Mouse (Mus musculus) erythroblast, embryonic 14.5 days (primary cell): ENCODE data around the gene Slc19a2. TPM values are rescaled to one million over a fixed set of nuclear protein-coding genes. Genes with fewer than 3 reads are reported as not detected.

ENCODE experiments used
- H3K27me3 ChIP-seq: 2 replicates; pipeline ENCODE4 v1.6.1; 2012; ENCODE audit warnings: inconsistent platforms; ENCODE audit not compliant: control insufficient read depth
- H3K36me3 ChIP-seq: 2 replicates; pipeline ENCODE4 v1.6.1; 2012; ENCODE audit warnings: mild to moderate bottlenecking, inconsistent platforms; ENCODE audit not compliant: control insufficient read depth
- H3K4me1 ChIP-seq: 2 replicates; pipeline ENCODE4 v1.6.1; 2012; ENCODE audit warnings: inconsistent platforms; ENCODE audit not compliant: control insufficient read depth
- H3K4me3 ChIP-seq: replicated peaks from 2 replicates; pipeline ENCODE3; 2012; ENCODE audit warnings: moderate library complexity, mild to moderate bottlenecking, inconsistent platforms
- H3K9me3 ChIP-seq: 2 replicates; pipeline ENCODE4 v1.6.1; 2012; ENCODE audit warnings: low read length, inconsistent platforms, mixed read lengths; ENCODE audit not compliant: control insufficient read depth
- GATA1 ChIP-seq: IDR thresholded peaks from 2 replicates; pipeline ENCODE4 v1.6.1; 2012; ENCODE audit warnings: low read length, inconsistent platforms, mixed read lengths
- TAL1 ChIP-seq: IDR thresholded peaks from 3 replicates; pipeline ENCODE4 v1.6.1; 2012; ENCODE audit warnings: low read length, inconsistent platforms, mixed read lengths
- polyA plus RNA-seq: library from polyadenylated mRNA; stranded (reverse); fragments of >175 nt; gene quantifications from 2 replicates; pipeline ENCODE4 v1.2.3, GENCODE M21; 2012

The Slc19a2 gene
- polyA plus RNA-seq, 1 experiment = 0.36 TPM

DNA sequence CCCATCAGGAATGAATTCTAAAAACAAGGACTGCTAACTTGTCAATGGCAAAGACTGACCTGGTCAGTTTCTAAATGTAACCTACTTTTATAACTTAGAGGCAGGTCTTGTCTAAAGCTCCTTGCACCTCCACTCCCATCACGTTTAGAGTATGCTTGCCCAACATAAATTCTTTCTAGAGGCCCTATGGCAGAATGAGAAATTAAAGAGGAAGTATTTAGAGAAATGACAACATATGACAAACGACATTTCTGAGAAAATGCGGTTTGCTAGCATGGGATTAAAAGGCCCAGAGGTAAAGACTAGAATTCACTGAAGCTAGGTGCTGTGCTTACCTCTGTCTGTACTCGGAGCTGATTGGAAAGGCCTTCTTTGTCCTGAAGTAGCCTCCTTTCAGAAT is 53.1 kb downstream of the Slc19a2 start:
- Histone ChIP-seq H3K4me3 (no peak overlapping the region), H3K27me3 (no peaks in the 10 kb centered on the region), H3K4me1 (peaks cover 17% of the 10 kb centered on the region), H3K9me3 (no peaks in the 10 kb centered on the region), H3K36me3 (peaks cover 63% of the 10 kb centered on the region)
- no peak for TF ChIP-seq TAL1
- TF ChIP-seq GATA1 = no peak

DNA sequence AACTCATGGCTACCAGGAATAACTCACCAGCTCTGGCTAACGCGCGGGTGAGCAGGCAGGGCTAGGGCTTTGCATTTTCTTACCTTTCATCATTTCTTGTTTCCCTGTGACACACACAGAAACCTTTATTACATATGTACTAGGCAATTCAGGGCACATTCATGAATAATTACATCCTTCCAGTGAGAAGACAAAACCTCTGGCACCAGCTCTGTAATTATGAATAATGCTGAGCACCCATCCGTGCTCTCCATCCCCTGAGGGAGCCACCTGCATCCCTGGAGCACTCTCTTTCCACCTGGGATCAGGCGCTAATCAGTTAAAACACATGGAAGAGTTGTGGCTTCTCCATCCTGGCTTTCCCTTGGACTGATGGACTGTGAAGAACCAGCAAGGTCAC is 55.0 kb downstream of the Slc19a2 start, which contains the start of gene Nme7:
TSS of gene Nme7 (plus strand) at position 301 of the 400 bp plus-strand sequence.
- Histone ChIP-seq H3K36me3 (peaks cover 48% of the 10 kb centered on the region), H3K27me3 (no peaks in the 10 kb centered on the region), H3K4me1 (peaks cover 28% of the 10 kb centered on the region), H3K4me3 (no peak within 1 kb of the TSS), H3K9me3 (no peaks in the 10 kb centered on the region)
- TF ChIP-seq GATA1 (no peak), TAL1 (no peak)

DNA sequence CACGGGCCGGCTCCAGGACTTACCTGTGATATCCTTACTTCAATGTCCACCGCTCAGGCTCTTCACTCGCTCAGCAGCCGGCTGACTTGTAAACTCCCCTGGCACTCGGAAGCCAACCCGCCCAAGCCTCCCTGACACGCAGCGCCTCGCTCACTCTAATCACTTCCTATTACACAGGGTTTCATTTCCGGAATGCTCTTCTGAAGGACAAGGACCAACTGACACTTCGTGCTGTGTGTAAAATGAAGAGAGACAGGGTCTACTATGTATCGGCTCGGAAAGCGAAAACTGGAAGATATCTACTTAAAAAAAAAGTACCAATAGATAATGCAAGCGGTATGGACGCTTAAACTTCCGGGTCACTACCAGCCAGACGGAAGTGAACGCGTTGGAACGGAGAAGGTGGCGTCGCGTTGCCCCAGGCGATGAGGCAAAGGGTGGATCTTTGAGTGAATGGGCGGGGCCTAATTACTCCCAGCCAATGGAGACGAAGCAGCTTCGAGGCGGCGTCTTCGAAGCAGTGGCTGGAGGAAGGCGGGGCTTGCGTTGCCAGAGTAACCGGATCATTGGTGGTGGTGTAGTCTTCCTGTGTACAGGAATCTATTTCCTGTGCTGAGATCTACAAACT is 58.4 kb downstream of the Slc19a2 start, which contains the start of gene Blzf1:
TSS of gene Blzf1 (minus strand) at position 366 of the 628 bp plus-strand sequence.
- Histone ChIP-seq H3K4me3 (peak within 1 kb of the TSS; percentile 76), H3K27me3 (no peaks in the 10 kb centered on the region), H3K9me3 (no peaks in the 10 kb centered on the region), H3K4me1 (peaks cover 30% of the 10 kb centered on the region), H3K36me3 (peaks cover 19% of the 10 kb centered on the region)
- no peak for TF ChIP-seq TAL1
- TF ChIP-seq GATA1 = no peak

DNA sequence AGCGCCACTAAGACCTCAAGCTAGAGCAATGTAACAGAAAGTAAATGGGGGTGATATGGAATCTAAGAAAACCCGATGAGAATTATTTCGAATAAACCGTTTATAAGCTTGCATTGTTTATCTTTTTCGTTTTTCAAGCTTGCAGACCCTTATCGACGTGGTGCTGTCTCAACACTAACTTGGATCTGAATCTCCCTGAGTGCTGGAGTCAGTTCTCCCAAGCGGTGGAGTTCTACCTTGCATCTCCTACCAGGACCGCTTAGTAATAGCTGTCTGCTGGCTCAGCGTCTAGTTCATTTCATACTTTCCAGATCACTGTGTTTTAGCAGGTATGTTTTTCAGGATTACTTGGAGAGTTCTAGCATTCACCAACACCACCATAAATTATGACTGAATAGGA is 59.1 kb downstream of the Slc19a2 start:
- H3K36me3 ChIP-seq = peaks cover 18% of the 10 kb centered on the region
- H3K9me3 ChIP-seq = no peaks in the 10 kb centered on the region
- no peaks in the 10 kb centered on the region for H3K27me3 ChIP-seq
- peak overlapping the region; percentile 76 for H3K4me3 ChIP-seq
- no peak for TF ChIP-seq TAL1
- TF ChIP-seq GATA1 = no peak
- peaks cover 30% of the 10 kb centered on the region for H3K4me1 ChIP-seq

DNA sequence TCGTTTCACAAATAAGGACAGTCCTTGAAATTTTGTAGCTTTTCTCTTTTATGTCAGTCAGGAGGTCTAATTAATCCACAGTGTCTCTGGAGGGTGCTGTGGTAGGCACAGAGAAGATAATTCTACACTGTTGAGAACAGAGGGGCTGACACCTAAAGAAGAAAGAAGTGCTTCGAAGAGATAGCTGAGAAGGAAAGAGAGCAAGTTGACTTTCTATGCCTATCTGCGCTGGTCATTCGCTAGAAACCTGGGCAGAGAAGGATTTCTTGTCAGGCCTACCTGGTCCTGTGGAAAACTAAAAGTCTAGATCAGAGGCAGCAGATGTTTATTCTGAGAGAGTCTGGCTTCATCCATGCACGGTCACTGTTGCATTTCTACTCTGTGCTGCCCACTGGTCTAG is 65.2 kb downstream of the Slc19a2 start:
- Histone ChIP-seq H3K27me3 (no peaks in the 10 kb centered on the region), H3K4me3 (no peak overlapping the region), H3K36me3 (peaks cover 13% of the 10 kb centered on the region), H3K4me1 (peaks cover 17% of the 10 kb centered on the region), H3K9me3 (no peaks in the 10 kb centered on the region)
- TF ChIP-seq TAL1 (0 out of 3 replicates have a peak, but pooled peaks have one; percentile 27), GATA1 (0 out of 2 replicates have a peak, but pooled peaks have one; percentile 3)

Other genes starting within 250 kb of the Slc19a2 start
- not detected in 2 replicates for gene Sele, start 200.8 kb upstream of the Slc19a2 start, polyA plus RNA-seq
- gene Sell, start 187.1 kb upstream of the Slc19a2 start, polyA plus RNA-seq = 0.05 TPM in 1 of 2 replicates, not detected in the other
- gene Selp, start 133.8 kb upstream of the Slc19a2 start, polyA plus RNA-seq = 0.03 and 0.13 TPM in 2 replicates
- gene F5, start 97.2 kb upstream of the Slc19a2 start, polyA plus RNA-seq = 0.01 TPM in 2 replicates
- 0.07 and 0.22 TPM in 2 replicates for gene Ccdc181, start 26.5 kb downstream of the Slc19a2 start, polyA plus RNA-seq
- 0.14 and 0.27 TPM in 2 replicates for gene Nme7, start 55.1 kb downstream of the Slc19a2 start, polyA plus RNA-seq
- gene Blzf1, start 58.4 kb downstream of the Slc19a2 start, polyA plus RNA-seq = 0.12 and 0.21 TPM in 2 replicates
- gene Atp1b1, start 209.3 kb downstream of the Slc19a2 start, polyA plus RNA-seq = not detected in 2 replicates